Mouse (Mus musculus) adrenal gland, postnatal 10 days (tissue): ENCODE results near the gene Capns2. TPM values are rescaled to one million over a fixed set of nuclear protein-coding genes. Genes with fewer than 3 reads are reported as not detected.

Experiments
- DNase-seq: peaks from one replicate; pipeline ENCODE4 v3.0.0; 2021; ENCODE audit warnings: mixed read lengths
- microRNA-seq: library from miRNA; unstranded; fragments of <30 nt; microRNA quantifications from one replicate; pipeline ENCODE4 v1.2.0, GENCODE M21; 2021
- total RNA-seq, 2 experiments: library from RNA; stranded (reverse); gene quantifications; 2 replicates each; pipeline ENCODE4 v1.2.3; 2021

Gene Capns2
- total RNA-seq, 2 experiments from 2014 or later = 0.39 TPM; not detected in 1

- no peak for DNase-seq
Observed at GRCm38 (mm10) chr8:92906553-92906952, 5.3 kb downstream of the Capns2 start.

GRCm38 (mm10) chr8:92908448-92908847 lies 7.2 kb downstream of the Capns2 start:
- no peak for DNase-seq

GRCm38 (mm10) chr8:92911477-92911876 lies 10.3 kb downstream of the Capns2 start:
- DNase-seq = no peak

- no peak for DNase-seq
Observed at GRCm38 (mm10) chr8:92913396-92913795, 12.2 kb downstream of the Capns2 start.

- DNase-seq = no peak
Observed at GRCm38 (mm10) chr8:92916082-92916481, 14.9 kb downstream of the Capns2 start.

- DNase-seq = no peak
Observed at GRCm38 (mm10) chr8:92921768-92922167, 20.6 kb downstream of the Capns2 start.

GRCm38 (mm10) chr8:92928986-92929385 lies 27.8 kb downstream of the Capns2 start:
- no peak for DNase-seq

- no peak for DNase-seq
Observed at GRCm38 (mm10) chr8:92938056-92938455, 36.8 kb downstream of the Capns2 start.

GRCm38 (mm10) chr8:92949071-92949470 lies 47.9 kb downstream of the Capns2 start:
- DNase-seq = no peak

- DNase-seq = no peak
Observed at GRCm38 (mm10) chr8:92950639-92951371, 49.6 kb downstream of the Capns2 start.

Small RNAs within 50 kb of the gene (microRNA-seq; reads per million reads assigned to microRNA genes)
- gene Gm22151 = not detected

Other genes starting within 250 kb of the Capns2 start
- not detected for gene Irx6, start 227.1 kb upstream of the Capns2 start, total RNA-seq
- gene Mmp2, start 74.1 kb upstream of the Capns2 start, total RNA-seq = 10 to 100 TPM; 88.3 to 93.5 TPM
- gene Lpcat2, start 46.1 kb upstream of the Capns2 start, total RNA-seq = 1 to 10 TPM; 2.5 to 2.6 TPM
- gene Slc6a2, start 58.7 kb downstream of the Capns2 start, total RNA-seq = 10 to 100 TPM; 24.6 to 60.2 TPM
- not detected for gene Ces1a, start 146.8 kb downstream of the Capns2 start, total RNA-seq
- 10 to 100 TPM in 1 of 2 experiments, 1 to 10 TPM in 1; 6.1 to 13.3 TPM for gene Ces1b, start 178.6 kb downstream of the Capns2 start, total RNA-seq
- gene Ces1c, start 229.9 kb downstream of the Capns2 start, total RNA-seq = 100 to 1,000 TPM; 103 to 217 TPM